In the genomic region with DNA sequence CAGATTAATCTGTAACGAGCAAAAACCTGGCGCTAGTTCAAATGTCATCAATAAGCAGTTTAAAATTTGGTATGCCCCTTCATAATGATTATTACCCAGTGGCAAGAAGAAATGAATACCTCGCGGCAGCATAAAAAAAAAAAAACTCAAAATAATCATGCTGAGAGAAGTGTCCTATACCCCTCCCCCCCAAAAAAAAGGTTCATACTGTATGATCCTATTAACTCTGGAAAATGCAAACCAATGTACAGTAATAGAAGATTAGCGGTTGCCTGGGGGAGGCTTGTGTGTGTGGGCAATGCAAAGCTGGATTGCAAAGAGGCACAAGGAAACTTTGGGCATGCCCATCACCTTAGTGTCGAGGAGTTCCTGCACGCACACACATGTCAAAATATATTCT, we compare ENCODE assay signal across 8 mouse cellular contexts. TPM values are rescaled to one million over a fixed set of nuclear protein-coding genes. Genes with fewer than 3 reads are reported as not detected.
DNase-seq lines count a peak whose midpoint lies in the region; ATAC-seq lines count a peak whose summit lies in the region.

A gene (plus strand): TSS at position 301 of the 400 bp plus-strand sequence.

- H3K27me3 ChIP-seq in neural tube, embryonic 11.5 days (ENCODE audit: control insufficient read depth, insufficient read depth, low read length), result peaks cover 16% of the 10 kb centered on the region
- H3K27me3 ChIP-seq in limb, embryonic 10.5 days (ENCODE audit: low read depth, poor library complexity, severe bottlenecking), result peaks cover 62% of the 10 kb centered on the region
- H3K27me3 ChIP-seq in stomach, embryonic 16.5 days (ENCODE audit: control insufficient read depth, insufficient read depth, low read length), result peaks cover 34% of the 10 kb centered on the region

- DNase-seq in cerebellum, adult 9-10 months, result peak; percentile 66
- DNase-seq in cerebellum, adult 8-10 months, result no peak
- no peak for DNase-seq in neural tube, embryonic 11.5 days (ENCODE audit: low spot score)
- DNase-seq in neural tube, embryonic 10.5 days (ENCODE audit: extremely low spot score, low spot score), result no peak
- no peak for DNase-seq in limb, embryonic 10.5 days (ENCODE audit: low spot score)
- DNase-seq in urinary bladder, adult 18-20 months (ENCODE audit: low spot score in 2 of 2), result no peak

- no peaks in the 10 kb centered on the region for H3K9me3 ChIP-seq in neural tube, embryonic 11.5 days (ENCODE audit: control insufficient read depth, low read length)
- no peaks in the 10 kb centered on the region for H3K9me3 ChIP-seq in limb, embryonic 10.5 days (replicated peaks)
- no peaks in the 10 kb centered on the region for H3K9me3 ChIP-seq in stomach, embryonic 16.5 days (replicated peaks; ENCODE audit: control insufficient read depth, low read length)

- peak within 1 kb of the TSS; percentile 84 for H3K4me3 ChIP-seq in neural tube, embryonic 11.5 days (ENCODE audit: low read depth, low read length)
- H3K4me3 ChIP-seq in limb, embryonic 10.5 days, result peak within 1 kb of the TSS; percentile 81
- H3K4me3 ChIP-seq in stomach, embryonic 16.5 days (replicated peaks; ENCODE audit: low read length), result peak within 1 kb of the TSS; percentile 64

- peak within 1 kb of the TSS; percentile 52 for H3K9ac ChIP-seq in neural tube, embryonic 11.5 days (ENCODE audit: low read length)
- H3K9ac ChIP-seq in stomach, embryonic 16.5 days (ENCODE audit: low read length), result peak within 1 kb of the TSS; percentile 56

- H3K4me2 ChIP-seq in neural tube, embryonic 11.5 days (ENCODE audit: low read depth), result peak within 1 kb of the TSS; percentile 78
- peak within 1 kb of the TSS; percentile 92 for H3K4me2 ChIP-seq in stomach, embryonic 16.5 days (ENCODE audit: low read depth, low read length)

- H3K4me1 ChIP-seq in neural tube, embryonic 11.5 days (ENCODE audit: control insufficient read depth, insufficient read depth, low read length), result peaks cover 16% of the 10 kb centered on the region
- peaks cover 21% of the 10 kb centered on the region for H3K4me1 ChIP-seq in limb, embryonic 10.5 days
- peaks cover 11% of the 10 kb centered on the region for H3K4me1 ChIP-seq in stomach, embryonic 16.5 days (ENCODE audit: control insufficient read depth, insufficient read depth, low read length)

- peak within 1 kb of the TSS; percentile 82; the same call in 1 of the 2 replicates for H3K27ac ChIP-seq in neural tube, embryonic 11.5 days (ENCODE audit: low read depth, low read length)
- no peak within 1 kb of the TSS; the same call in 1 of the 2 replicates for H3K27ac ChIP-seq in limb, embryonic 10.5 days
- H3K27ac ChIP-seq in stomach, embryonic 16.5 days (ENCODE audit: low read length), result no peak within 1 kb of the TSS

- no peaks in the 10 kb centered on the region for H3K36me3 ChIP-seq in neural tube, embryonic 11.5 days (ENCODE audit: control insufficient read depth, insufficient read depth, low read length)
- H3K36me3 ChIP-seq in limb, embryonic 10.5 days, result no peaks in the 10 kb centered on the region
- no peaks in the 10 kb centered on the region for H3K36me3 ChIP-seq in stomach, embryonic 16.5 days (ENCODE audit: control insufficient read depth, insufficient read depth, low read length)

- WGBS in neural tube, embryonic 11.5 days, result 79% methylated on average over 7 of the region's 7 CpGs
- WGBS in limb, embryonic 10.5 days, result 81% methylated on average over 7 of the region's 7 CpGs
- WGBS in stomach, embryonic 16.5 days, result 65% methylated on average over 7 of the region's 7 CpGs

- ATAC-seq in neural tube, embryonic 11.5 days (ENCODE audit: insufficient read depth, low FRiP score, low TSS enrichment), result no peak
- no peak for ATAC-seq in stomach, embryonic 16.5 days (ENCODE audit: insufficient read depth, low FRiP score)
- no peak for ATAC-seq in granulocyte monocyte progenitor cell, adult 5-6 weeks (replicated peaks; ENCODE audit: poor library complexity, severe bottlenecking)

RNA-seq across cellular contexts. Expression of the gene that starts here (rescaled TPM):
- polyA plus RNA-seq in neural tube, embryonic 11.5 days (2014; fragmentation: Nextera tagmentation; extraction: Ambion mirVana), result 9.7 and 12.7 TPM in 2 replicates
- polyA plus RNA-seq in limb, embryonic 10.5 days (2016; fragmentation: Nextera tagmentation; extraction: Ambion mirVana), result 3.9 and 4.3 TPM in 2 replicates
- polyA plus RNA-seq in stomach, embryonic 16.5 days (2015; fragmentation: Nextera tagmentation; extraction: Ambion mirVana), result 0.77 and 0.97 TPM in 2 replicates
- not detected in 2 replicates for total RNA-seq in granulocyte monocyte progenitor cell, adult 5-6 weeks (2014; fragmentation: Nextera tagmentation)
- total RNA-seq in granulocyte monocyte progenitor cell, adult 5-6 weeks (2017), result not detected in 2 replicates
